Comparison of ENCODE assay signal across 22 mouse cellular contexts in the genomic region with DNA sequence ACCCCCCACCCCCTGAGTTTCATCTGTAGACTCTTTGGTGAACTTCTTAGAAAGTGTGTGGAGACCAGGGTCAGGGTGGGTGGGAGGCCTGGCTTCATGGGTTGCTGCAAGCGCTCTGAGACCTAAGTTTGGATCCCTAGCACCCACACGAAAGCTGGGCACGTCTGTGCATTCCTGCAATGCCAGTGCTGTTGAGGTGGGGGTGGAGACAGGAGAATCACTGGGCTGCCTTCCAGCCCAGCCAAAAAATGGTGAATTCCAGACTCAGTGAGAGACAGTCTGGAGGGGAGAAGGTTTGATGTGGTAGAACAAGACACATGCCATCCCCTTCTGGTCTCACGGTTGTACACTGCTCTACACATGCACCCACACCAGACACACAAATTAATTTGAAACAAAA.
DNase-seq lines count a peak whose midpoint lies in the region; ATAC-seq lines count a peak whose summit lies in the region.
"Had no signal": no experiment of that assay in that cellular context is flagged by ENCODE, and none has a peak within 500 bp of the region (broad histone marks: within the 10 kb centered on the region; RNA-seq: fewer than 3 reads in every experiment).

No protein-coding gene starts in this region.

- intact Hi-C loops in left cerebral cortex, postnatal 14 days (cut with DNase I) = loop anchor here (5.0 kb wide), 1 partner anchor 113 kb away; a partner anchor contains a TSS

- no peak overlapping the region for H3K4me3 ChIP-seq in intestine, embryonic 15.5 days (replicated peaks)
- H3K4me3 ChIP-seq: embryonic facial prominence, embryonic 15.5 days; hindbrain, embryonic 10.5 days; liver, embryonic 15.5 days had no signal

- H3K9me3 ChIP-seq in intestine, embryonic 15.5 days = no peaks in the 10 kb centered on the region
- H3K9me3 ChIP-seq: embryonic facial prominence, embryonic 15.5 days; hindbrain, embryonic 10.5 days; liver, embryonic 15.5 days had no signal

- peak; percentile 93 for ATAC-seq in frontal cortex, adult (ENCODE audit: low TSS enrichment)
- no peak for ATAC-seq in intestine, embryonic 15.5 days
- ATAC-seq: CD4-positive, CD25-positive, alpha-beta regulatory T cell, adult 4 months; hindbrain, postnatal 0 days had no signal

- no peak overlapping the region for H3K9ac ChIP-seq in intestine, embryonic 15.5 days
- H3K9ac ChIP-seq: embryonic facial prominence, embryonic 15.5 days; liver, embryonic 15.5 days had no signal

- 85% methylated on average over 4 of the region's 4 CpGs for WGBS in intestine, embryonic 15.5 days

- no peaks in the 10 kb centered on the region for H3K36me3 ChIP-seq in intestine, embryonic 15.5 days
- H3K36me3 ChIP-seq: embryonic facial prominence, embryonic 15.5 days; hindbrain, embryonic 10.5 days; liver, embryonic 15.5 days had no signal

- H3K27ac ChIP-seq in intestine, embryonic 15.5 days = no peak overlapping the region
- H3K27ac ChIP-seq: embryonic facial prominence, embryonic 15.5 days; hindbrain, embryonic 10.5 days; hindbrain, postnatal 0 days; kidney, postnatal 0 days; liver, embryonic 15.5 days; macrophage had no signal

- H3K27me3 ChIP-seq in intestine, embryonic 15.5 days (replicated peaks) = no peaks in the 10 kb centered on the region
- H3K27me3 ChIP-seq: embryonic facial prominence, embryonic 15.5 days; liver, embryonic 15.5 days had no signal

- H3K4me1 ChIP-seq in intestine, embryonic 15.5 days (replicated peaks) = peaks cover 30% of the 10 kb centered on the region

- no peak for DNase-seq in frontal cortex, postnatal 10 days (ENCODE audit: low spot score in 2 of 2)
- DNase-seq in right cerebral cortex, adult 18-20 months = peak; percentile 59
- no peak for DNase-seq in right cerebral cortex, postnatal 10 days (ENCODE audit: low spot score in 2 of 2)
- peak; percentile 24 to 34 for DNase-seq in left cerebral cortex, postnatal 14 days (ENCODE audit: low spot score in 2 of 2)
- peak; percentile 67 for DNase-seq in telencephalon, adult 2 months (ENCODE audit: low read depth, low spot score)
- DNase-seq in c-Kit-positive CD71-positive TER-119-positive erythroid progenitor cells, embryonic 14.5 days (ENCODE audit: low spot score) = no peak
- DNase-seq: adrenal gland, postnatal 14 days; cerebellum, adult 11-12 months; cerebellum, postnatal 14 days; embryo, embryonic 11 days; gastrocnemius, postnatal 36 days; kidney, adult 18-20 months had no signal

- H3K4me2 ChIP-seq in intestine, embryonic 15.5 days (replicated peaks) = no peak overlapping the region
- H3K4me2 ChIP-seq: embryonic facial prominence, embryonic 15.5 days; liver, embryonic 15.5 days; midbrain, embryonic 11.5 days had no signal

Comparison
In these comparisons a context has a peak if more than half of its experiments do, and no peak if none do; other contexts are left out.
1. DNase-seq: peak in right cerebral cortex, adult 18-20 months (single experiment), left cerebral cortex, postnatal 14 days (2 of 2) and telencephalon, adult 2 months (single experiment); none in frontal cortex, postnatal 10 days (0 of 2), right cerebral cortex, postnatal 10 days (0 of 2) and c-Kit-positive CD71-positive TER-119-positive erythroid progenitor cells, embryonic 14.5 days (single experiment).